Mouse (Mus musculus) liver, adult 2 months (tissue): Measurements from ENCODE around the gene Gm20388.

Source experiments
- CTCF ChIP-seq: fragments of 200-500 bp; IDR thresholded peaks from 2 replicates; pipeline ENCODE4 v1.5.1; 2011; ENCODE audit warnings: low read depth, low read length, control low read depth
- POLR2A ChIP-seq: fragments of 200-500 bp; IDR thresholded peaks from 2 replicates; pipeline ENCODE4 v1.6.1; 2011; ENCODE audit warnings: low read length, control low read depth; ENCODE audit not compliant: insufficient read depth; ENCODE audit errors: extremely low read depth

GRCm38 (mm10) chr8:122317918-122318475 lies 2407.4 kb downstream of the Gm20388 start:
- no peak for TF ChIP-seq POLR2A
- TF ChIP-seq CTCF = no peak
